ENCODE assay signal across 24 mouse cellular contexts in genomic region chr8:83220746-83221145, GRCm38 (mm10). TPM values are rescaled to one million over a fixed set of nuclear protein-coding genes. Genes with fewer than 3 reads are reported as not detected.
DNase-seq lines count a peak whose midpoint lies in the region; ATAC-seq and TF ChIP-seq lines count a peak whose summit lies in the region.
"Had no signal": no experiment of that assay in that cellular context is flagged by ENCODE, and none has a peak within 500 bp of the region (broad histone marks: within the 10 kb centered on the region; RNA-seq: fewer than 3 reads in every experiment).

No protein-coding gene starts in this region.

- TF ChIP-seq POLR2A in brain, embryonic 14.5 days (IDR thresholded peaks at IDR 0.05; ENCODE audit: borderline replicate concordance, extremely low read depth, insufficient read depth, insufficient read length, poor library complexity, severe bottlenecking), result no peak

- no peaks in the 10 kb centered on the region for H3K9me3 ChIP-seq in midbrain, embryonic 16.5 days (replicated peaks; ENCODE audit: control insufficient read depth, low read length, poor library complexity, severe bottlenecking)
- H3K9me3 ChIP-seq: heart, embryonic 15.5 days; limb, embryonic 12.5 days; liver, embryonic 12.5 days had no signal

- H3K4me2 ChIP-seq in midbrain, embryonic 16.5 days (ENCODE audit: low read length), result no peak overlapping the region
- H3K4me2 ChIP-seq: heart, embryonic 15.5 days; limb, embryonic 12.5 days; liver, embryonic 12.5 days had no signal

- H3K36me3 ChIP-seq in midbrain, embryonic 16.5 days (ENCODE audit: control insufficient read depth, insufficient read depth, low read length), result no peaks in the 10 kb centered on the region
- H3K36me3 ChIP-seq: heart, embryonic 15.5 days; limb, embryonic 12.5 days; liver, embryonic 12.5 days had no signal

- no peak for DNase-seq in frontal cortex, postnatal 25 days (ENCODE audit: low spot score in 2 of 2)
- DNase-seq in MN1 (ENCODE audit: low spot score), result peak; percentile 16
- peak; percentile 55 for DNase-seq in brain, embryonic 14.5 days (ENCODE audit: low read depth)
- DNase-seq in cerebellum, postnatal 14 days, result no peak
- DNase-seq: B cell, adult 2 months; cerebellum, postnatal 10 days; gastrocnemius, postnatal 14 days; heart, postnatal 4 days; kidney, postnatal 4 days; lung, adult 2 months; right cerebral cortex, adult 18-20 months; thymus, postnatal 14 days had no signal

- no peak for TF ChIP-seq CTCF in brain, embryonic 14.5 days (IDR thresholded peaks at IDR 0.05; ENCODE audit: borderline replicate concordance, extremely low read depth, insufficient read depth, insufficient read length)

- 50% methylated on average over 3 of the region's 3 CpGs for WGBS in midbrain, embryonic 16.5 days

- 0 out of 2 replicates have a peak overlapping the region, but pooled peaks have one; percentile 26 for H3K27ac ChIP-seq in midbrain, embryonic 16.5 days (ENCODE audit: low read length)
- H3K27ac ChIP-seq: heart, embryonic 15.5 days; limb, embryonic 12.5 days; liver, embryonic 12.5 days had no signal

- no peaks in the 10 kb centered on the region for H3K27me3 ChIP-seq in midbrain, embryonic 16.5 days (ENCODE audit: control insufficient read depth, insufficient read depth, low read depth, low read length)
- H3K27me3 ChIP-seq: heart, embryonic 15.5 days; limb, embryonic 12.5 days; liver, embryonic 12.5 days had no signal

- ATAC-seq in frontal cortex, adult (ENCODE audit: low TSS enrichment), result peak; percentile 67
- ATAC-seq in midbrain, embryonic 16.5 days, result peak; percentile 77
- no peak for ATAC-seq in megakaryocyte progenitor cell, adult 5-6 weeks (replicated peaks; ENCODE audit: poor library complexity)
- no peak for ATAC-seq in granulocyte monocyte progenitor cell, adult 5-6 weeks (replicated peaks; ENCODE audit: poor library complexity, severe bottlenecking)
- ATAC-seq: intestine, embryonic 16.5 days; liver, embryonic 12.5 days had no signal

- no peak overlapping the region for H3K9ac ChIP-seq in midbrain, embryonic 16.5 days (ENCODE audit: low read depth, low read length)
- H3K9ac ChIP-seq: heart, embryonic 15.5 days; limb, embryonic 12.5 days; liver, embryonic 12.5 days had no signal

- peaks cover 3% of the 10 kb centered on the region; the same call in 1 of the 2 replicates for H3K4me1 ChIP-seq in midbrain, embryonic 16.5 days (ENCODE audit: control insufficient read depth, insufficient read depth, low read length)
- H3K4me1 ChIP-seq: limb, embryonic 12.5 days had no signal

- H3K4me3 ChIP-seq in midbrain, embryonic 16.5 days (ENCODE audit: low read depth, low read length), result no peak overlapping the region
- H3K4me3 ChIP-seq: heart, embryonic 15.5 days; limb, embryonic 12.5 days; liver, embryonic 12.5 days; myocyte had no signal

RNA-seq across cellular contexts. Expression of gene Gm10645, which starts 54.8 kb away (rescaled TPM):
- 1.6 and 3.0 TPM in 2 replicates for polyA plus RNA-seq in brain, embryonic 14.5 days (2012; rRNA removed)
- 6.1 and 6.9 TPM in 2 replicates for polyA plus RNA-seq in midbrain, embryonic 16.5 days (2015; fragmentation: Nextera tagmentation; extraction: Ambion mirVana)
- total RNA-seq in megakaryocyte progenitor cell, adult 5-6 weeks (2015), result 0.12 TPM in 1 of 2 replicates, not detected in the other
- total RNA-seq in megakaryocyte progenitor cell, adult 5-6 weeks (2017), result not detected in 2 replicates
- not detected in 2 replicates for total RNA-seq in granulocyte monocyte progenitor cell, adult 5-6 weeks (2014; fragmentation: Nextera tagmentation)
- not detected in 2 replicates for total RNA-seq in granulocyte monocyte progenitor cell, adult 5-6 weeks (2017)
- total RNA-seq: gastrocnemius, postnatal 14 days; heart, adult 8-10 months; megakaryocyte-erythroid progenitor cell, adult 5-6 weeks had no signal
- polyA plus RNA-seq: testis, adult 2 months had no signal

RNA-seq across cellular contexts. Expression of gene Tbc1d9, which starts 55.6 kb away (rescaled TPM):
- 48.5 and 75.7 TPM in 2 replicates for polyA plus RNA-seq in brain, embryonic 14.5 days (2012; rRNA removed)
- polyA plus RNA-seq in midbrain, embryonic 16.5 days (2015; fragmentation: Nextera tagmentation; extraction: Ambion mirVana), result 17.4 and 17.8 TPM in 2 replicates
- 0.34 and 0.42 TPM in 2 replicates for total RNA-seq in megakaryocyte progenitor cell, adult 5-6 weeks (2015)
- 0.71 and 1.3 TPM in 2 replicates for total RNA-seq in megakaryocyte progenitor cell, adult 5-6 weeks (2017)
- total RNA-seq in granulocyte monocyte progenitor cell, adult 5-6 weeks (2014; fragmentation: Nextera tagmentation), result 0.30 TPM in 1 of 2 replicates, not detected in the other
- 0.60 and 1.8 TPM in 2 replicates for total RNA-seq in granulocyte monocyte progenitor cell, adult 5-6 weeks (2017)

Comparison
In these comparisons a context has a peak if more than half of its experiments do, and no peak if none do; other contexts are left out.
1. ATAC-seq: peak in frontal cortex, adult (single experiment) and midbrain, embryonic 16.5 days (single experiment); none in megakaryocyte progenitor cell, adult 5-6 weeks (single experiment) and granulocyte monocyte progenitor cell, adult 5-6 weeks (single experiment).
2. DNase-seq: peak in MN1 (single experiment) and brain, embryonic 14.5 days (single experiment); none in frontal cortex, postnatal 25 days (0 of 2) and cerebellum, postnatal 14 days (0 of 2).